Mouse (Mus musculus) megakaryocyte, adult 5-6 weeks (primary cell): ENCODE results near the gene Smoc1. TPM values are rescaled to one million over a fixed set of nuclear protein-coding genes. Genes with fewer than 3 reads are reported as not detected.

Experiments used
- ATAC-seq: 2 replicates; pipeline ENCODE4 v1.8.0; 2016; ENCODE audit warnings: mild to moderate bottlenecking, inconsistent platforms; ENCODE audit not compliant: poor library complexity, severe bottlenecking
- total RNA-seq, 2 experiments: library from RNA; stranded (forward) in 1 of 2; stranded (reverse) in 1 of 2; fragments of 153-499, 151-499 nt in 1 of 2; fragments of 221-1000, 200-1000 nt in 1 of 2; gene quantifications; 2 replicates each; pipeline versions ENCODE4 v1.2.3 to v1.2.4; 2015 to 2017

Gene Smoc1
- total RNA-seq, 2 experiments from 2014 or later, result 0.18 to 0.25 TPM

GRCm38 (mm10) chr12:81019280-81019935 lies 7.2 kb upstream of the Smoc1 start:
- ATAC-seq, result peak; percentile 81

- no peak for ATAC-seq
These were observed 2.2 kb upstream of the Smoc1 start for GRCm38 (mm10) chr12:81024407-81024806.

DNA sequence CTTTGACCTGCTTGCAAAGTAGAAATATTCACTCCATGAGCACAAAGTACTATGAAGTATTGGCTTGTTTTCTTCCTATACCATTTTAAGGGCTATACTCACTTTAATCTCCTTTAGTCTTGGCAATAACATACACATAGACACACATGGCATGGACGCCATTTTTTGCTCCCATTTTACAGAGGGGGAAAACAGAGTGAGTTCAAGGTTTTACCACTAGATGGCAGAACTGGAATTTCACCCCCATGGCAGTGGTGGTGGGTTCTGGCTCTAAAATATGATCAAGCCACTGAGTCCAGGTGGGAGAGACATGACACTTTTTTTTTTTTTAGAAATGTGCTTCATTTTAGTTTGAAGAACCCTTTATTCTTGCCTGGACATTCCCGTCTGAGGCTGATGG lies 1.6 kb upstream of the Smoc1 start:
- no peak for ATAC-seq

GRCm38 (mm10) chr12:81026995-81027942 lies 661 bp downstream of the Smoc1 start:
- ATAC-seq, result no peak

GRCm38 (mm10) chr12:81028291-81028920 lies 1.8 kb downstream of the Smoc1 start:
- no peak for ATAC-seq

- no peak for ATAC-seq
These were observed 3.1 kb downstream of the Smoc1 start for GRCm38 (mm10) chr12:81029731-81030130.

GRCm38 (mm10) chr12:81031579-81031978 lies 5.0 kb downstream of the Smoc1 start:
- no peak for ATAC-seq

- ATAC-seq, result no peak
These were observed 6.9 kb downstream of the Smoc1 start for GRCm38 (mm10) chr12:81033389-81034041.

DNA sequence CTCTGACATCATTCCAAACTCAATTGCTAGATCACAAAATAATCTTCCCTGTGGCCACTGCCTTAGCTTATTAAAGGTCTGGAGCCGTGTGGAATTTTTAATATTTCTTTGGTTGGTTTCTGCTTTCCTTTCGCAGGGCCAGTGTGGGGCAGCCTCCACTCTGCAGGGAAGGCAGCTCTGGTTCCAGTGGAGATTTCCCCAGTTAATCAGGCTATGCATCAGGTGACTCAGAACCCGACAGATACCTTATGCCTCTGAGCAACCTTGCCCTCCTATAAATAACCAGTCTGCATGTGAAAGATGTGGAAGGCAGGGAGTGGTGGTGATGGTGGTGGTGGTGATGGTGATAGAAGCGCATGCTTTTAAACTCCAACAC lies 7.4 kb downstream of the Smoc1 start:
- ATAC-seq, result no peak

GRCm38 (mm10) chr12:81035850-81036249 lies 9.2 kb downstream of the Smoc1 start:
- no peak for ATAC-seq

DNA sequence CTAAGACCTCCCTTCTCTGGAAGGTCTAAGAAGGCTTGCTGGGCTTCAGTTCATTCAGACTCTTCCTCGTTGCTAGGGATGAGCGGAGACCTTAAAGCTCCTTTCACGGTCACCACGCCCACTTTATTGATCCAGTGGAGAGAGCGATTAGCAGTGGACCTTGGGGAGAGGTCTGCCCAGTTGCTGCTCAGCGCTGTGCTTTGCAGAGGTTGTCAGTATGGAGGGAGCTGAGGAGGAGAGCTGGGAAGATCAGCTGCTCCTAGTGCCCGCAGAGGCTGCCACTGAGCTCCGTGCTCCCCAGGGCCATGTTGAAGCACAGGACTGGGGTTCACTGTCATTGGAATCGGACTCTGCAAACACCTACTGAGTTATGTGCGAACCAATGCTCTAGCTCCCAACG lies 17.0 kb downstream of the Smoc1 start:
- ATAC-seq, result no peak

GRCm38 (mm10) chr12:81046926-81047325 lies 20.3 kb downstream of the Smoc1 start:
- ATAC-seq, result no peak

- ATAC-seq, result no peak
These were observed 23.1 kb downstream of the Smoc1 start for GRCm38 (mm10) chr12:81049661-81050060.

- ATAC-seq, result no peak
These were observed 28.5 kb downstream of the Smoc1 start for GRCm38 (mm10) chr12:81055000-81055705.

GRCm38 (mm10) chr12:81055811-81056210 lies 29.2 kb downstream of the Smoc1 start:
- ATAC-seq, result no peak

DNA sequence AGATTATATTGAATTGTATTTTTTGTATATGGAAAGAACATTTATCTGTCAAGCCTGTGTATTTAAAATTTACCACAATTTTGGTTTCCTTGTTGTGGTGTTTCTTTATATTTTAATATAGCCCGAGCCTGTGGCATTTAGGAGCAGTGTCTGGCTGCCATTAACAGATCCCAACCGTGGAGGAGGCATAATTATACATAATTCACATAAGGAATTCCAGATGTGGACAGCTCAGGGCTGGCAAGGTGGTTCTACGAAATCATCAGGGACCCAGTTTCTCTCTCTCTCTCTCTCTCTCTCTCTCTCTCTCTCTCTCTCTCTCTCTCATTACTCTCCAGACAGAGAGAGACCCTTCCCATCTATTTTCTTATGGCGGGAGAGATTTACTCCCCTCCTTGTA lies 31.0 kb downstream of the Smoc1 start:
- no peak for ATAC-seq

- ATAC-seq, result no peak
These were observed 32.0 kb downstream of the Smoc1 start for GRCm38 (mm10) chr12:81058561-81058960.

DNA sequence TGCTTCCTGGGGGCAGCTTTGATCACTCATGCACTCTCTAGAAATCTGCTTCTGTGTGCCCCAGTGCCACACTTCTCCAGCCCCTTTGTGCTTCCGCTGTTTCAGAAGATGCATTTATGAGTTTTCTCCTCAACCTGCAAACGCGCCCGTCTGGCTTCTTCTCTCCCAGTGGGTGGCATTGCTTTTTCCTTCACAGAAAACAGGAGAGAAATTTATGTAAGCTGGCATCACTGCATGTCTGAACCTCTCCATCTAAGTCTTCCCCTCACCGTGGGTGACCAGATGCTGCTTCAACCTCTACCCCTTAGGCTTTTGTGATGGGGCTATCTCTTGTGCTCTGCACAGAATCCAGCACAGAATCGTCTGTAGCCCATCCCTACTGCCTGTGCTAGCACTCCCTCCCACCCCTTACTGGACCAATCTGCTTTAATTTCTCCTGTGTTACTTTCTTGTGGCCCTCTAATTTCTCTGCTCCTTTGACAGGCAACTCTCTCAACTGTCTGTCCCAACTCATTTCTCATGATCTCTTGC lies 35.3 kb downstream of the Smoc1 start:
- no peak for ATAC-seq

- ATAC-seq, result no peak
These were observed 36.8 kb downstream of the Smoc1 start for GRCm38 (mm10) chr12:81063336-81063955.

- no peak for ATAC-seq
These were observed 47.5 kb downstream of the Smoc1 start for GRCm38 (mm10) chr12:81074139-81074538.
